Comparison of ENCODE assay signal across 11 mouse cellular contexts in genomic region chr10:41006634-41007033, GRCm38 (mm10).
DNase-seq lines count a peak whose midpoint lies in the region; TF ChIP-seq lines count a peak whose summit lies in the region.
"Had no signal": no experiment of that assay in that cellular context is flagged by ENCODE, and none has a peak within 500 bp of the region (broad histone marks: within the 10 kb centered on the region; RNA-seq: fewer than 3 reads in every experiment).

No protein-coding gene starts in this region.

- TF ChIP-seq RAD21 in MEL (IDR thresholded peaks at IDR 0.05; ENCODE audit: low read depth, low read length), result no peak

- peaks cover 0 to 3% of the 10 kb centered on the region in 2 experiments; a peak in 2 of 4 replicates for H3K36me3 ChIP-seq in MEL (ENCODE audit: control insufficient read depth in 1 of 2, insufficient read depth in 2 of 2, low read length in 2 of 2)
- H3K36me3 ChIP-seq: hindbrain, embryonic 12.5 days; limb, embryonic 13.5 days had no signal

- no peak overlapping the region for H3K4me3 ChIP-seq in MEL (ENCODE audit: control insufficient read depth in 1 of 2, insufficient read depth in 1 of 2, low read depth in 2 of 2, low read length in 2 of 2)
- H3K4me3 ChIP-seq: heart, adult 2 months; hindbrain, embryonic 12.5 days; limb, embryonic 13.5 days; myocyte had no signal

- no peaks in the 10 kb centered on the region; a peak in 2 of 4 replicates for H3K27me3 ChIP-seq in MEL (ENCODE audit: control insufficient read depth in 1 of 2, insufficient read depth in 2 of 2, low read length in 2 of 2)
- H3K27me3 ChIP-seq: hindbrain, embryonic 12.5 days; limb, embryonic 13.5 days had no signal

- no peaks in the 10 kb centered on the region for H3K9me3 ChIP-seq in MEL (replicated peaks; ENCODE audit: insufficient read depth, low read length)
- H3K9me3 ChIP-seq: hindbrain, embryonic 12.5 days; limb, embryonic 13.5 days had no signal

- TF ChIP-seq EP300 in MEL (IDR thresholded peaks at IDR 0.05; ENCODE audit: low read depth in 1 of 2, low read length in 2 of 2), result peak; percentile 54 to 55

- H3K27ac ChIP-seq in MEL (ENCODE audit: control insufficient read depth, low read depth, low read length), result no peak overlapping the region
- H3K27ac ChIP-seq: heart, adult 2 months; hindbrain, embryonic 12.5 days; limb, embryonic 13.5 days had no signal

- peak; percentile 53 for DNase-seq in MEL (ENCODE audit: low read depth, low spot score)
- DNase-seq in c-Kit-negative CD71-positive TER-119-positive erythroid progenitor cells, embryonic 14.5 days (ENCODE audit: low read depth, low spot score), result peak; percentile 92
- peak; percentile 92 for DNase-seq in liver
- peak; percentile 51 to 85 for DNase-seq in spleen, postnatal 10 days (ENCODE audit: low spot score in 2 of 2)
- no peak for DNase-seq in retina, postnatal 1 day
- no peak for DNase-seq in frontal cortex, postnatal 36 days (ENCODE audit: low spot score in 2 of 2)
- no peak for DNase-seq in cerebellum, adult 11-12 months
- DNase-seq: heart, adult 2 months had no signal

- no peaks in the 10 kb centered on the region for H3K79me2 ChIP-seq in MEL (ENCODE audit: control insufficient read depth, insufficient read depth, low read length, poor library complexity)

- no peak for TF ChIP-seq POLR2A in MEL (IDR thresholded peaks at IDR 0.05; ENCODE audit: control insufficient read depth in 1 of 2, insufficient read depth in 1 of 2, low read depth in 1 of 2, low read length in 2 of 2, poor library complexity in 1 of 2)

- no peak overlapping the region for H3K9ac ChIP-seq in MEL (ENCODE audit: control insufficient read depth, low read depth, low read length, poor library complexity, severe bottlenecking)
- H3K9ac ChIP-seq: hindbrain, embryonic 12.5 days; limb, embryonic 13.5 days had no signal

- peaks cover 0 to 10% of the 10 kb centered on the region in 2 experiments; a peak in 2 of 4 replicates for H3K4me1 ChIP-seq in MEL (ENCODE audit: control insufficient read depth in 1 of 2, insufficient read depth in 2 of 2, low read length in 2 of 2)
- H3K4me1 ChIP-seq: hindbrain, embryonic 12.5 days; limb, embryonic 13.5 days had no signal

- TF ChIP-seq CTCF in MEL (IDR thresholded peaks at IDR 0.05 in 2 of 3, conservative IDR thresholded peaks at IDR 0.05 in 1 of 3; ENCODE audit: control insufficient read depth in 1 of 3, insufficient read depth in 1 of 3, low read depth in 2 of 3, low read length in 3 of 3, poor library complexity in 1 of 3, severe bottlenecking in 1 of 3), result no peak

TF ChIP-seq in MEL, 35 proteins besides CTCF, POLR2A, EP300 and RAD21:
- TF ChIP-seq MYC (IDR thresholded peaks at IDR 0.05; ENCODE audit: low read depth, low read length), result 0 out of 2 replicates have a peak, but pooled peaks have one; percentile 23
- TF ChIP-seq MXI1 (IDR thresholded peaks at IDR 0.05; ENCODE audit: low read depth, low read length), result peak; percentile 40; the same call in 1 of the 2 replicates
- TF ChIP-seq ETS1 (IDR thresholded peaks at IDR 0.05; ENCODE audit: low read depth, low read length), result 0 out of 2 replicates have a peak, but pooled peaks have one; percentile 15
- TF ChIP-seq GATA1 (IDR thresholded peaks at IDR 0.05; ENCODE audit: low read depth, low read length), result peak; percentile 39; the same call in 1 of the 2 replicates
- 0 out of 2 replicates have a peak, but pooled peaks have one; percentile 18 for TF ChIP-seq MAX (IDR thresholded peaks at IDR 0.05; ENCODE audit: low read length)
- TF ChIP-seq CHD2 (IDR thresholded peaks at IDR 0.05; ENCODE audit: low read length), result no peak
- TF ChIP-seq TAL1 (IDR thresholded peaks at IDR 0.05; ENCODE audit: low read length), result peak; percentile 48; the same call in 1 of the 2 replicates
- TF ChIP-seq SMC3 (IDR thresholded peaks at IDR 0.05; ENCODE audit: low read depth, low read length), result no peak
- TF ChIP-seq BHLHE40 (IDR thresholded peaks at IDR 0.05; ENCODE audit: borderline replicate concordance, low read depth, low read length), result no peak

Comparison
In these comparisons a context has a peak if more than half of its experiments do, and no peak if none do; other contexts are left out.
1. DNase-seq: peak in MEL (single experiment), c-Kit-negative CD71-positive TER-119-positive erythroid progenitor cells, embryonic 14.5 days (single experiment), liver (single experiment) and spleen, postnatal 10 days (2 of 2); none in retina, postnatal 1 day (single experiment), frontal cortex, postnatal 36 days (0 of 2) and cerebellum, adult 11-12 months (single experiment).